Mouse (Mus musculus) forebrain, embryonic 13.5 days (tissue): ENCODE data around the gene Srbd1. TPM values are rescaled to one million over a fixed set of nuclear protein-coding genes. Genes with fewer than 3 reads are reported as not detected.

Experiments used
- ATAC-seq: fragments of 200-750 bp; cut with Nextera tagmentation; 2 replicates; pipeline ENCODE4 v1.8.0; 2017
- H3K27ac ChIP-seq: fragments of 300-500 bp; sonication (generic); 2 replicates; pipeline ENCODE4 v1.5.1; 2015; ENCODE audit warnings: inconsistent platforms, mild to moderate bottlenecking, moderate library complexity
- H3K27me3 ChIP-seq: fragments of 300-500 bp; sonication (generic); 2 replicates; pipeline ENCODE4 v1.6.1; 2015; ENCODE audit warnings: mild to moderate bottlenecking, inconsistent platforms
- H3K36me3 ChIP-seq: fragments of 300-500 bp; sonication (generic); 2 replicates; pipeline ENCODE4 v1.6.1; 2015; ENCODE audit warnings: mild to moderate bottlenecking, inconsistent platforms; ENCODE audit not compliant: poor library complexity, severe bottlenecking
- H3K4me1 ChIP-seq: fragments of 300-500 bp; sonication (generic); 2 replicates; pipeline ENCODE4 v1.6.1; 2015; ENCODE audit warnings: inconsistent platforms
- H3K4me2 ChIP-seq: fragments of 300-500 bp; sonication (generic); 2 replicates; pipeline ENCODE4 v1.6.1; 2015; ENCODE audit warnings: inconsistent platforms, mild to moderate bottlenecking, moderate library complexity
- H3K4me3 ChIP-seq: fragments of 300-500 bp; sonication (generic); 2 replicates; pipeline ENCODE4 v1.5.1; 2015; ENCODE audit warnings: mild to moderate bottlenecking, inconsistent platforms
- H3K9ac ChIP-seq: fragments of 300-500 bp; sonication (generic); 2 replicates; pipeline ENCODE4 v1.6.1; 2015; ENCODE audit warnings: mild to moderate bottlenecking, inconsistent platforms
- H3K9me3 ChIP-seq: fragments of 300-500 bp; sonication (generic); replicated peaks from 2 replicates; pipeline ENCODE4 v1.6.1; 2016; ENCODE audit warnings: inconsistent platforms
- WGBS: fragments of 180-500 bp; shearing (Covaris S2); methylation state at CpG from one replicate; pipeline ENCODE4 v1.1.7; 2015; 5-methylcytosine and 5-hydroxymethylcytosine counted together
- polyA plus RNA-seq: library from polyadenylated mRNA; unstranded; fragments of >200 nt; fragmentation: Nextera tagmentation; extraction: Ambion mirVana; gene quantifications from 2 replicates; pipeline ENCODE4 v1.2.1, GENCODE M21; 2015

Gene Srbd1
- polyA plus RNA-seq, 1 experiment from 2014 or later: 18.2 TPM

DNA sequence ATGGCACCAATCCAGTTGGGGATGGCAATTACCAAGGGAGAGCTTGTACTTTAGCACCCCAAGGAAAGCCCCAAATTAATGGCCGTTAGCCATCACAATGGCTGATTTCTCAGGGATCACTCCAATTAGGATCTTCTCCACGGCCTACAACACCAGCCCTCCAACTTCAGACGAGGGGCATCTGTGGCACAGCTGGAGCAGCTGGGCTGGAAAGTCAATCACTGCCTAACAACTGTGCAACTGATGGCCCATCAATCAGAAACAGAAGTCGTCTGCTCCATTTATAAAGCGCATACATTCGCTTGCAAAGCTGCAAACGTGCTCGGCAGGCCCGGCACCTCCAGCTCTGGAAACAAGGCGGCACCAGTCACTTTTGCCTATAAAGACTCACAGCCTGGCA, 209.7 kb downstream of the Srbd1 start:
- H3K9me3 ChIP-seq: 0 out of 2 replicates have a peak, but pooled peaks cover 5% of the 10 kb centered on the region
- no peak for ATAC-seq
- H3K27me3 ChIP-seq: no peaks in the 10 kb centered on the region
- 51% methylated on average over 10 of the region's 10 CpGs for WGBS
- no peak overlapping the region for H3K27ac ChIP-seq
- H3K9ac ChIP-seq: no peak overlapping the region
- no peaks in the 10 kb centered on the region for H3K36me3 ChIP-seq
- peaks cover 13% of the 10 kb centered on the region for H3K4me1 ChIP-seq
- no peak overlapping the region for H3K4me3 ChIP-seq
- no peak overlapping the region for H3K4me2 ChIP-seq

Other genes starting within 250 kb of the Srbd1 start
- gene Prkce, start 22.6 kb upstream of the Srbd1 start, polyA plus RNA-seq: 10.9 and 13.7 TPM in 2 replicates